Mouse (Mus musculus) ES-E14 (cell line): Measurements from ENCODE around the gene Dph3.

ENCODE experiments used
- CHD2 ChIP-seq: IDR thresholded peaks from 2 replicates; pipeline ENCODE4 v1.6.1; 2014; ENCODE audit warnings: mild to moderate bottlenecking, low read depth, low read length, inconsistent platforms
- ZNF384 ChIP-seq: IDR thresholded peaks from 2 replicates; pipeline ENCODE4 v1.6.1; 2012; ENCODE audit warnings: low read depth, low read length, inconsistent platforms

DNA sequence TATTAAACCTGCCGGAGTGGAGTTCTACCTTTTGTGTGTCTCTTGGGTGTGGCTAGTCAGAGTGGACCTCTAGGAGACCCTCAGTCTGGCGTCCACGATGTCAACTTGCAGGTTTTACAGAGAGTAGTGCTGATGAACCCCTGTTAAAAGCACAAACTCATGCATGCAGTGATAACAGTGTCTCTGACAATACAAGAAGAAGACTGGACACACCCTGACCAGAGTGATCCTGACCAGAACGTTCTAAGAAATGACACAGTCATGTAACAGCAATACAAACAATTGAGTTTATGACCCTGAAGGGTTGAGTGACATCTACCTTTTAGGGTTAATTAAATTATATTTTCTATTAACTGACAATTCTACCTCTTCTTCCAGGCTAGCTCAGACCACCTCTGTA, 27.9 kb downstream of the Dph3 start:
- no peak for TF ChIP-seq CHD2
- TF ChIP-seq ZNF384: no peak
